Mouse (Mus musculus) hindbrain, embryonic 13.5 days (tissue): ENCODE measurements around the gene Brf1. TPM values are rescaled to one million over a fixed set of nuclear protein-coding genes. Genes with fewer than 3 reads are reported as not detected.

ENCODE experiments used
- ATAC-seq: fragments of 200-750 bp; cut with Nextera tagmentation; 2 replicates; pipeline ENCODE4 v1.8.0; 2017; ENCODE audit warnings: moderate TSS enrichment; ENCODE audit not compliant: low FRiP score
- H3K27ac ChIP-seq: fragments of 300-500 bp; sonication (generic); 2 replicates; pipeline ENCODE4 v1.5.1; 2015; ENCODE audit warnings: inconsistent platforms, mild to moderate bottlenecking, moderate library complexity
- H3K27me3 ChIP-seq: fragments of 300-500 bp; sonication (generic); 2 replicates; pipeline ENCODE4 v1.6.1; 2015; ENCODE audit warnings: mild to moderate bottlenecking, inconsistent platforms
- H3K36me3 ChIP-seq: fragments of 300-500 bp; sonication (generic); 2 replicates; pipeline ENCODE4 v1.6.1; 2015; ENCODE audit warnings: mild to moderate bottlenecking, inconsistent platforms
- H3K4me1 ChIP-seq: fragments of 300-500 bp; sonication (generic); replicated peaks from 2 replicates; pipeline ENCODE4 v1.6.1; 2015; ENCODE audit warnings: inconsistent platforms
- H3K4me2 ChIP-seq: fragments of 300-500 bp; sonication (generic); 2 replicates; pipeline ENCODE4 v1.6.1; 2015; ENCODE audit warnings: inconsistent platforms, mild to moderate bottlenecking, moderate library complexity
- H3K4me3 ChIP-seq: fragments of 300-500 bp; sonication (generic); 2 replicates; pipeline ENCODE4 v1.5.1; 2015; ENCODE audit warnings: mild to moderate bottlenecking, inconsistent platforms
- H3K9ac ChIP-seq: fragments of 300-500 bp; sonication (generic); 2 replicates; pipeline ENCODE4 v1.6.1; 2015; ENCODE audit warnings: mild to moderate bottlenecking, inconsistent platforms
- H3K9me3 ChIP-seq: fragments of 300-500 bp; sonication (generic); 2 replicates; pipeline ENCODE4 v1.6.1; 2016; ENCODE audit warnings: inconsistent platforms
- WGBS: fragments of 180-500 bp; shearing (Covaris S2); methylation state at CpG from one replicate; pipeline ENCODE4 v1.1.7; 2015; 5-methylcytosine and 5-hydroxymethylcytosine counted together
- polyA plus RNA-seq: library from polyadenylated mRNA; unstranded; fragments of >200 nt; fragmentation: Nextera tagmentation; extraction: Ambion mirVana; gene quantifications from 2 replicates; pipeline ENCODE4 v1.2.1, GENCODE M21; 2015

Brf1 gene
- polyA plus RNA-seq, 1 experiment from 2014 or later = 58.3 TPM

- Histone ChIP-seq H3K4me3 (peak overlapping the region; percentile 72; the same call in 1 of the 2 replicates), H3K4me1 (peaks cover 73% of the 10 kb centered on the region), H3K4me2 (peak overlapping the region; percentile 64), H3K27me3 (peaks cover 53% of the 10 kb centered on the region), H3K27ac (no peak overlapping the region), H3K36me3 (peaks cover 2% of the 10 kb centered on the region; the same call in 1 of the 2 replicates), H3K9me3 (no peaks in the 10 kb centered on the region), H3K9ac (peak overlapping the region; percentile 89; the same call in 1 of the 2 replicates)
- no peak for ATAC-seq
- WGBS = 71% methylated on average over 14 of the region's 14 CpGs
These were observed 73.2 kb downstream of the Brf1 start for GRCm38 (mm10) chr12:112927265-112927664.

GRCm38 (mm10) chr12:112925950-112926349 lies 74.6 kb downstream of the Brf1 start:
- peaks cover 85% of the 10 kb centered on the region for H3K4me1 ChIP-seq

GRCm38 (mm10) chr12:112922541-112922940 lies 78.0 kb downstream of the Brf1 start:
- Histone ChIP-seq H3K4me3 (no peak overlapping the region), H3K27me3 (peaks cover 11% of the 10 kb centered on the region), H3K4me1 (peaks cover 72% of the 10 kb centered on the region), H3K9me3 (no peaks in the 10 kb centered on the region), H3K36me3 (peaks cover 30% of the 10 kb centered on the region), H3K9ac (peak overlapping the region; percentile 53; the same call in 1 of the 2 replicates), H3K27ac (no peak overlapping the region), H3K4me2 (no peak overlapping the region)
- 19% methylated on average over 3 of the region's 3 CpGs for WGBS
- no peak for ATAC-seq

More at GRCm38 (mm10) chr12:112925950-112926349, 74.6 kb downstream of the Brf1 start:
- ATAC-seq = no peak
- Histone ChIP-seq H3K4me3 (no peak overlapping the region), H3K9me3 (no peaks in the 10 kb centered on the region), H3K4me2 (no peak overlapping the region), H3K27me3 (peaks cover 42% of the 10 kb centered on the region), H3K27ac (no peak overlapping the region), H3K9ac (no peak overlapping the region), H3K36me3 (peaks cover 7% of the 10 kb centered on the region; the same call in 1 of the 2 replicates)
- 85% methylated on average over 6 of the region's 6 CpGs for WGBS

- peaks cover 71% of the 10 kb centered on the region for H3K4me1 ChIP-seq
- WGBS = 87% methylated on average over 12 of the region's 12 CpGs
These were observed 79.0 kb downstream of the Brf1 start for GRCm38 (mm10) chr12:112921518-112921917.

GRCm38 (mm10) chr12:112917906-112918305 lies 82.6 kb downstream of the Brf1 start:
- peaks cover 72% of the 10 kb centered on the region for H3K36me3 ChIP-seq
- peaks cover 57% of the 10 kb centered on the region for H3K4me1 ChIP-seq
- H3K9me3 ChIP-seq = no peaks in the 10 kb centered on the region
- no peaks in the 10 kb centered on the region for H3K27me3 ChIP-seq
- WGBS = 61% methylated on average over 8 of the region's 8 CpGs
- H3K4me3 ChIP-seq = no peak overlapping the region
- no peak for ATAC-seq
- H3K9ac ChIP-seq = no peak overlapping the region
- H3K4me2 ChIP-seq = no peak overlapping the region
- H3K27ac ChIP-seq = no peak overlapping the region

More at GRCm38 (mm10) chr12:112921518-112921917, 79.0 kb downstream of the Brf1 start:
- no peak overlapping the region for H3K4me2 ChIP-seq
- H3K36me3 ChIP-seq = peaks cover 36% of the 10 kb centered on the region
- no peak overlapping the region for H3K9ac ChIP-seq
- 0 out of 2 replicates have a peak, but pooled peaks cover 3% of the 10 kb centered on the region for H3K27me3 ChIP-seq
- no peaks in the 10 kb centered on the region for H3K9me3 ChIP-seq
- H3K4me3 ChIP-seq = no peak overlapping the region
- ATAC-seq = no peak
- H3K27ac ChIP-seq = no peak overlapping the region; the same call in 1 of the 2 replicates

GRCm38 (mm10) chr12:112917486-112917885 lies 83.0 kb downstream of the Brf1 start:
- Histone ChIP-seq H3K4me3 (no peak overlapping the region), H3K9me3 (no peaks in the 10 kb centered on the region), H3K4me1 (peaks cover 52% of the 10 kb centered on the region), H3K9ac (no peak overlapping the region), H3K27ac (no peak overlapping the region), H3K36me3 (peaks cover 76% of the 10 kb centered on the region), H3K4me2 (no peak overlapping the region), H3K27me3 (no peaks in the 10 kb centered on the region)
- ATAC-seq = no peak
- 80% methylated on average over 10 of the region's 11 CpGs for WGBS

- H3K4me3 ChIP-seq = no peak overlapping the region
- H3K27ac ChIP-seq = peak overlapping the region; percentile 18; the same call in 1 of the 2 replicates
- WGBS = 80% methylated on average over 16 of the region's 16 CpGs
- no peak overlapping the region for H3K4me2 ChIP-seq
- peaks cover 46% of the 10 kb centered on the region for H3K4me1 ChIP-seq
- peaks cover 76% of the 10 kb centered on the region for H3K36me3 ChIP-seq
- H3K9me3 ChIP-seq = no peaks in the 10 kb centered on the region
- H3K9ac ChIP-seq = no peak overlapping the region
- ATAC-seq = no peak
- H3K27me3 ChIP-seq = no peaks in the 10 kb centered on the region
These were observed 83.7 kb downstream of the Brf1 start for GRCm38 (mm10) chr12:112916698-112917400.

- Histone ChIP-seq H3K36me3 (peaks cover 88% of the 10 kb centered on the region), H3K9me3 (no peaks in the 10 kb centered on the region), H3K9ac (no peak overlapping the region), H3K4me2 (no peak overlapping the region), H3K4me1 (peaks cover 38% of the 10 kb centered on the region), H3K27me3 (no peaks in the 10 kb centered on the region), H3K4me3 (no peak overlapping the region), H3K27ac (peak overlapping the region; percentile 30; the same call in 1 of the 2 replicates)
- peak; percentile 14; the same call in 1 of the 2 replicates for ATAC-seq
- WGBS = 55% methylated on average over 13 of the region's 13 CpGs
These were observed 84.9 kb downstream of the Brf1 start for GRCm38 (mm10) chr12:112915587-112915986.

- H3K4me3 ChIP-seq = no peak overlapping the region
- no peak overlapping the region for H3K9ac ChIP-seq
- no peak overlapping the region for H3K27ac ChIP-seq
- WGBS = 83% methylated on average over 11 of the region's 11 CpGs
- no peaks in the 10 kb centered on the region for H3K9me3 ChIP-seq
- H3K4me2 ChIP-seq = no peak overlapping the region
- peaks cover 32% of the 10 kb centered on the region for H3K4me1 ChIP-seq
- peaks cover 89% of the 10 kb centered on the region for H3K36me3 ChIP-seq
- H3K27me3 ChIP-seq = no peaks in the 10 kb centered on the region
- ATAC-seq = no peak
These were observed 86.0 kb downstream of the Brf1 start for GRCm38 (mm10) chr12:112914527-112914926.

- Histone ChIP-seq H3K9me3 (no peaks in the 10 kb centered on the region), H3K27ac (no peak overlapping the region), H3K9ac (no peak overlapping the region), H3K4me1 (peaks cover 28% of the 10 kb centered on the region), H3K4me2 (no peak overlapping the region), H3K4me3 (no peak overlapping the region), H3K36me3 (peaks cover 95% of the 10 kb centered on the region), H3K27me3 (no peaks in the 10 kb centered on the region)
- no peak for ATAC-seq
- WGBS = 87% methylated on average over 28 of the region's 28 CpGs
These were observed 87.4 kb downstream of the Brf1 start for GRCm38 (mm10) chr12:112912951-112913745.

GRCm38 (mm10) chr12:112911701-112912100 lies 88.8 kb downstream of the Brf1 start:
- Histone ChIP-seq H3K36me3 (peaks cover 95% of the 10 kb centered on the region), H3K4me3 (no peak overlapping the region), H3K27me3 (no peaks in the 10 kb centered on the region), H3K9me3 (no peaks in the 10 kb centered on the region), H3K4me2 (no peak overlapping the region), H3K4me1 (peaks cover 20% of the 10 kb centered on the region), H3K27ac (no peak overlapping the region), H3K9ac (no peak overlapping the region)
- 88% methylated on average over 17 of the region's 17 CpGs for WGBS
- no peak for ATAC-seq
